Mouse (Mus musculus) heart, postnatal 0 days (tissue): ENCODE measurements at regions not wholly inside any gene's neighbourhood (a gene's known extent, or its start where the extent isn't known, plus 50 kb on each side); places are given as distances from the start of the nearest gene placed in this dataset.

Experiments used
- CTCF ChIP-seq: IDR thresholded peaks from 2 replicates; pipeline ENCODE4 v1.5.1; 2016; ENCODE audit warnings: antibody characterized with exemption, control low read depth, low read depth
- EP300 ChIP-seq: IDR thresholded peaks from 2 replicates; pipeline ENCODE4 v1.6.1; 2016; ENCODE audit warnings: antibody characterized with exemption, low read depth

- TF ChIP-seq CTCF (no peak), EP300 (peak; percentile 18; the same call in 1 of the 2 replicates)
Measured at GRCm38 (mm10) chr5:51866002-51866401, 298.5 kb upstream of the Ppargc1a start.
